Mouse (Mus musculus) urinary bladder, postnatal 14 days (tissue): ENCODE data around the gene Uvssa.

Experiments used
- DNase-seq: peaks from one replicate; pipeline ENCODE4 v3.0.0; 2021; ENCODE audit warnings: low spot score

The Uvssa gene

DNA sequence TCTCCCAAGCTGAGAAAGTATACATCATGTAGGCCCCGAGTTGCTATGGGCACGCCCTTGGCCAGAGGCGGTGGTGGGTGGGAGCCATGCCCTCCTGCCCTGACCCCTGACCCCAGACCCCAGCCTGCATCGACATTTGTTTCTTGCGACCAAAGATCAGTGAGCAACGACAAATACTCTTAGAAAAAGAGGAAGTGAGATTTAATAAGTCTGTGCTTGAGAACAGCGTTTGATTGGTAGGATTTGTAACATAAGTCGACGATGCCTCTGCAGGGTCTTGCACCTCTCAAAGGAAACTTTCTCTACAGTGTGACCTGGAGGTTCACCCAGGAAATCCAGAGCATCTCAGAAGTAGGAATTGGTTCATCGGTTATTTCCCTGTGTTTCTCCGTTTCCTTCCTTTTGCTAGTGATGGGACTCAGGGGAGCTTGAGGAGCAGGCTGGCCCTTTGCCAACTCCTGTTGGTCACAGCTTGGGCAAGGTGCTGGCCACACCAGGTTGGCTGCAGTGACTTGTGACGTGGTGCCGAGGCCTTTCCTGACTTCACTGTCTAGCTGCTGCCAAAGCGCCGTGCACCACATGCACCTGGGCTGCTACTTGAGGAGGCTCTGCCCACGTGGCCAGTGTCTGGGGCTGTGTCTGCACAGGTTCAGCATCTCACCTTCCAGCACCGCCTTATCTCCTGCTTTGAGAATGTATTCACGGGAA is 5.9 kb upstream of the Uvssa start:
- DNase-seq = no peak

DNA sequence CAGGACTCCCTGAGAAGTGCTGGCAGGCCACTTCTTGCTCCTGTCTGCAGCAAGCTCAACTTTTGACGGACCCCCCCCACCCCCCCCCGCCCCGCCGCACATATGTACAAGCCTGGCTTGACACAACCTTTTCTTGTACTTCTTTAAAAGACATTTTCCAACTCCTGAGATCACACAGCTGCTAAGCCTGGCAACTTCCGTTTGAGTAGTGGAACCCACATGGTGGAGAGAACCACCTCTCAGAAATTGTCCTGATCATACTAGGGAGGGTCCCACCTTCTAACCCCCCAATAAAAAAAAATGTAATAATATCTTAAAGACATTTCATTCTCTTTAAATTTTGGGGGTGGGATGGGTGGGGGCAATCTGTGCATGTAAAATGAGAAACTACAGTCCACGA is 1.2 kb upstream of the Uvssa start:
- no peak for DNase-seq

DNA sequence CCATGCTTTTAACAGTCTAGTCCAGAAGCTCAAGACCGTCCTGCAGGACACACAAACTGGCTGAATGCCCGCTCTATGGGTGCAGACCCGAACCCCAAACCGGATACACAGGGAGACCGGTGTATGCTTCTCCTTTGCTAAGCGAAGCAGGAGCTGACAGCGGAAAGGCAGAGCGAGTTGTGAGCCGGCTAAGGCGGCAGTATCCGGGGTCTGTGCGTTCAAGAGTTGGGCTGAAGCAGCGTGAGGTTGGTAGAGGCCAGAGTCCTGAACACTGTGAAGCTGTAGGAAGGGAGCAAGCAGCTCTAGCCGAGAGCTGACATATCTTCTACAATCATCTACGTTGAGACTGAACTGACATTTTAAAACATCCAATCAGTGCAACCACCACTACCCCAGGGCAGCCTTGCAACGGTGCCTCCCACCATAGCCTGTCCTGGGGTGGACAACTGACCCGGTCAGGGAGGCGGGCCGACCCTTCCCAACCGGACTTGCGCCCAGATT is 498 bp upstream of the Uvssa start:
- peak; percentile 28 for DNase-seq

DNA sequence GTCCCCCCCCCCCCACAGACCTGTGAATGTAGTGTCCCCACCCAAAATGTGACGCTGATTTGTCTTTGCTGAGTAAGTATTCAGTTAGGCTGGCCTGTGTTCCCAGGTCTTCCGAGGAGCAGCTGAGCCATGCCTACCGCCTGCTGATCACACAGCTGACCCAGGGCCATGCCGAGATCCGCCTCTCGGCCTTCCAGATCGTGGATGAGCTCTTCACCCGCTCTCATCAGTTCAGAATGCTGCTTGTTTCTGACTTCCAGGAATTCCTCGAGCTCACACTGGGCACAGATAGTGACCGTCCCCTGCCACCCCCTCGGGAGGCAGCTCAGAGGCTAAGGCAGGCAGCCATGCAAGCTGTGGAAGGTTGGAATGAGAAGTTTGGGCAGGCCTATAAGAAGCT is 9.2 kb downstream of the Uvssa start:
- no peak for DNase-seq

DNA sequence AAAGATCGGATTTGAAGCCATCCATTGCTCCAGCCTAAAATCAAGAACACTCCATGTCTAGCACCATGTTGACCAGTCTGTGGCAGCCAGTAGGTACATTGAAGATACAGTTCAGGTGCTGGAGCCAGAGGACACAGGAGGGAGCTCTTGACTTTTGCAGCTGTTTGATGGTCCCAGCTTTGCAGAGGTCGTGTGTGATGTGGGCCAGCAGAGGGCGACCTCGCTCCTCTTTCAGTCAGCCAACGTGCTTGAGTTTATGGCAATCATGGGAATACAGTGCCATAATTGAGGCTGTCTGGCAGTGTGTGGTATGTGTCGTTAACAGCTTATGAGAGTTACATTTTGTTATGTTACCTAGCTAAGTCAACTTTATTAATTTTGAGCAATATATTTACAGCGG is 15.5 kb downstream of the Uvssa start:
- peak; percentile 70 for DNase-seq

DNA sequence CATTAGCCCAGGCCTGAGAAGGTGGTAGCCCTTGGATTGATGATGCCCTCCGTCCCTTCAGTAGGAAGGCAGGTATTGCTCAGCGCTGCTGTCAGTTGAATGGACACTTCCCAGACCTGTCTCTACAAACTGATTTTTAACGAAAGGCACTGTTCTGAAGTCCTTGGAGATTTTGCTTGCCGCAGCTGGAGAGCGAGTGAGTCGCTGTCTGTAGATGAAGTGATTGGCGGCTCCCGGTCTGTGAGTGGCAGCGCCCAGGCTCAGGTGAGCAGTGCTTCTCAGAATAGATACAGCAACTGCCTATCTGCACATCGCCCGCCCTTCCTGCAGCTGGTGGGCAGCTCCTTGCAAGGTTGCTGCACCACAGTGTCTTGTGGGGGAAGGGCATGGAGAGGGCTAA is 17.3 kb downstream of the Uvssa start:
- no peak for DNase-seq

DNA sequence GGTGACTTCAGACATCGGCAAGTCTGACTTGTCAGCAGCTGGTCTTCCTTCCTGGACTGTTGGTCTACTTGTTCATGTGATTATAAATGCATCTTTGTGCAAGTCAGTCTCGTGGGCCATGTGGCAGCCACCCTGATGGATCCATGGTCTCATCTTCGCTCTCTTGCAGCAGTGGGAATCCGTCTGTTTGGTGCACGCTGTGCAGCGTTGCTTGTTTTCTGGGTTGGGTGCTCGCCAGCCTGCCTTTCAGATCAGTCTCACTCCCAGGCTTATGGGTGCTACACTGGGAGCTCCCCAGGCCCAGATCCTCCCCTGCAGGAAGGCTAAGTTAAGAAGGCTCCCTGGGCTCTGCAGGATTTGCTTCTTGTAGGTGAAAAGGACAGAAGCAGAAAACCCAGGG is 18.5 kb downstream of the Uvssa start:
- no peak for DNase-seq

DNA sequence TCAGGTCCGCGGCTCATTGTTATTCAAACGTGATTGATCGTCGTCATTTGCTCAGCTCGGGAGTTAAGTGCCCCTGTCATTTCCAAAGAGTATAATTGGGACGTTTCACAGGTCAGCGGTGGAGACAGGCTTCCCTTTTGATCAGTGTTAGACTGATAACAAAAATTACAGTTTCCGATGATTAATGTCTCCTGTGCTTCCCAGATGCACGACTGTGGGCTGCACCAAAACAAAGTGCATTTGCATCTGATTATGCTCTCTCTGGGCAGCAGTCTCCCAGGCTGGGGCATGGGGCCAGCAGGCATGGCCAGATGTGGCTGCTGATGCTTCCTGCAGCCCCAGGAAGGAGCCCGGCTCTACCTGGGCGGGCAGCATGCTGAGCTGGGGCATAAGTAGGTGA is 22.5 kb downstream of the Uvssa start:
- DNase-seq = no peak

DNA sequence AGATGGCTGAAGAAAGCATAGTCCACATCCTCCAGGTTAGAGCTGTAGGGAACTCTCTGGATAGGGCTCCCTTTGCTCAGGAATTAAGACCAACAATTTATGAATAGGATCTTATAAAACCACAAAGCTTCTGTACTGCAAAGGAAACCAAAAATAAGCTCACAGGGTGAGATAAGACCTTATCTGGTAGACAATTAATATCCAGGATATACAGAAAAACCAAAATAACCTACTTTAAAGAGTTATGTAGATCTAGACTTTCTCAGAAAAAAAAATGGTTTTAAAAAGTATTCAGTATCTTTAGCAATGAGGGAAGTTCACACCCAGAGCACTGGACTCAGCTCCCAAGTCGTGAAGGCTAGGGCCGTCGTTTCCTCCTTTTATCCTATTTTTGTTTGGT is 42.0 kb downstream of the Uvssa start:
- no peak for DNase-seq

DNA sequence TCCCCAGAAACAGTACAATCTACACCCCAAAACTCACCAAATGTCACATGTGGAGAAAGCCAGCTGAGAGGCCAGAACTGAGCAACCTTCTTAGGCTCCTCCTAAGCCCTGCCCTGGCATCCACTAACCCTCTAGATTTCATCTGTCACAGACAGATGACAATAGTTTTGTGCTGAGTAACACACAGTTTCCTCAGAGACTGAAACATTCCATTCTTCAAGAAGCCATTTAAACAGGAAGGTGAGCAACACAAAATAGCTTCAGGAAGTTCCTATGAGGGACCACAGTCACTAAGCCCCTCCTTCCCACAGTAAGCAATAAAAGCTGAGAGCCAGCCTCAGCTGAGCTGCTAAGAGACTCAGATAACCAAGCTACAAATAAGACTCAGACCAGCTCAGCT is 49.1 kb downstream of the Uvssa start:
- DNase-seq = no peak

DNA sequence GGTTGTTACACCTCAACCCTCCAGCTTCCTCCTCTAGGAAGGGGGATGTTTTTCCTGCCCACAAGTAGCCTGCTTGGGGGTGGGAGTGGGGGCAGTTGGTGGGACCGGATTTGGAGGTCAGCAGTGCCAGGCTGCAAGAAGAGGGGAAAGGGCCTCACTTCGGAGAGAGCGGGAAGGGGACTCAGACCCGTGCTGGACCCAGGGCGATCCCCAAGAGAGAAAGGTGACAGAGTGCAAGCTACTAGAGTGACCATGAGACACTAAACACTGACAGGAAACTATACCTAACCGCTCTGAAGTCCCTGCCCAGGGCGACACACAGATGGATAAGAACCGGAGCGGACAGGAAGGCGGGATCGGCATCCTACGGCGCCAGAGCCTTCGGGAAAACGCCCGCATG is 51.8 kb downstream of the Uvssa start:
- DNase-seq = no peak

DNA sequence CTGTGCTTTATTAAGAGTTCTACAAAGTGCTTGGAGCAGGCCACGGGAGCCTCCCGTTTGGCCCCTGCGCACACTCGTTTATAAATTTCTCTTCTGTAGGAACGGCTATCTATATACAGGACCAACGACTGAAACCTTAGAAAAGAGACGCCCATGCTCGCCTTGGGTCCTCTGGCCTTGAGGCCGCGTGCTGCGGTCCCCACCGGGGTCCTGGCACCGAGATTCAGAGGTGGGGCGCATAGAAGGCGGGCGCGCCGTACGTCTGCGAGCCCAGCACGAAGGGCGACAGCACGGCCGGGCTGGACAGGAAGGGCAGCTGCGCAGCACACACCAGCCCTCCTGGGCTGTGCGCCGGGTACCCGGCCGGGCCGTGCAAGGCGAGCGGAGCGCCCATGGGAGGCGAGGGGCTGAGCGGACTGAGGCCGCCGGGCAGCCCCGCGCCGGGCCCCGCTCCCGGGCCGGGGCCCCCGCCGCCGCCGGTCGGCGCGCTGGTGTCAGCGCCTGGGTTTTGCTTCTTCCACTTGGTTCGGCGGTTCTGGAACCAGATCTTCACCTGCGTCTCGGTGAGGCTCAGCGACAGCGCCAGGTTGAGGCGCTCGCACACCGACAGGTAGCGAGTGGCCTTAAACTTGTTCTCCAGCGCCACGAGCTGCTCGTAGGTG is 52.3 kb downstream of the Uvssa start:
- DNase-seq = no peak

DNA sequence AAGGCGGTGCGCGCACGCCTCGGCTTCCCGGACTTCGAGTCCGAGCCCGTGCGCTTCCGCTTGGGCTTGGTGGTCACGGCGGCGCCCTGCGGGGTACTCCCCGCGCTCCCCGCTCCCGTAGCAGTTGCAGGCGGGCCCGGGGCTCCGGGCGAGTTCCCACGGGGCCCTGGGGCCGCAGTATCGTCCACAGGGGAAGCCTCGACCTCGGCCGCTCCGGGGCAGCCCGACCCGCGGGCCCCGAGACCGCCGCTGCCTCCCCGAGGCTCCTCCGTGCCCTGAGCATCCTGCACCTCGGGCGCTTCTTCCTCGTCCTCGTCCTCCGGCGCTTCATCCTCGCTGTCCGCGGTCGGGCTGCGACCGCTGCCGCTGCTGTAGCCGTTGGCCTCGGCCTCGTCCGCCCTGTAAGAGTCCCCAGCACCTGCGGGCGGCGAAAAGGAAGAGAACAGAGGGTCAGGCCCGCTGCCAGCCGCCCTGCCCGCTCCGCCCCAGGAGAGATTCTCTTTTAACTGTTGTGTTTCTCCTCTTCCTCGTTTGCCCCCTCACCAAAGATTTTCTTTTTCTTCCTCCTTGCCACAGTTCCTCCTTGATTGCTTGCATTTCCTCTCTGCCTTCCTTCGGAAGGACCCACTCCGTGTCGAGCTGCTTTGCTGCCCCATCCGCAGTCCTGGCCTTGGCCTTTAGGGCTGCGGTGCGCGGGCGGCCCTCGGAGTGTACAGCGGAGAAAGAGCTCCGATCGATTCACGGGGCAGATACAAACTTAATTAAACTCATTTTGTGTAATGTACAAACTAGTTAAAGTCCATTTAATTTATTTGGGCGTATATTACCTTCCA is 53.0 kb downstream of the Uvssa start:
- no peak for DNase-seq

DNA sequence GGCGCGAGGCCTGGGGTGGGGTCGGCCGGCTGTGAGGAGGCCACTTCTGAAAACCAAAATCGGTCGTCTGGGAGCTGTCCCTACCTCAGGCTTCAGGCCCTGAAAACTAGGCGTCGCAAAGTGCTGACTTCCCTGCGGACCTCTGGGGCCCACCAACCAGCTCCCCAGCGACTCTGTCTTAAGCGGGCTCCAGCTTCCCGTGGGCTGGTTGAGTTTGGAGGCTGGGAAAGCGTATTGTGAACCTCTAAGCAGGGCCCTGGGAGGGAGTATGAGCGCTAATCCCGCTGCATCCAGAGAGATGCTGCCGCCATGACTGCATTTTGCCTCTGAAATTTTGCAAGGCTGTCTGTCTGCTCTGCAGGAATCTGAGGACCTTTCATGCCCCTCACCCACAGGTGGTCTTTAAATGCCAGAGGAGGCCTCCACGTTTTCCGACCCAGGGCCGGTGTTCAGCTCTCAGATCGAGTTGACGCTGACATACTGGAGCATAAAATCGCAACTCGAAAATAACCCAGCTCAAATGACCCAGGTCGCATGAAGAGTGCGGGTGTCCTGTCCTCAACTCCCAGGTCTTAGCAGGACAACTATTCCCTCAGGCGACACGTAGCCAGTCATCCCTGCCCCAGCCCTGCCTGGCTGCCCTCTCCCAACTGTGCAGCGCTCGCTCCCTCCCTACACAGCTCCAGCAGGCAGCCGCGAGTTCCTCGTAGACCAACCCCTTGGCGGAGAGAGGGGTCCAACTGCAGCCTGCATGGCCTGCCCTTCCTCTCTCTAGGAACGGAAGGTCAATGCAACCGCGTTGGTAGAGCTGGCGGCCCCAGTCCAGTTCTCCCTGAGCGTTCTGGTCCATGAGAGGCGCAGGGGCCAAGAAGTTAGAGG is 53.9 kb downstream of the Uvssa start:
- no peak for DNase-seq

DNA sequence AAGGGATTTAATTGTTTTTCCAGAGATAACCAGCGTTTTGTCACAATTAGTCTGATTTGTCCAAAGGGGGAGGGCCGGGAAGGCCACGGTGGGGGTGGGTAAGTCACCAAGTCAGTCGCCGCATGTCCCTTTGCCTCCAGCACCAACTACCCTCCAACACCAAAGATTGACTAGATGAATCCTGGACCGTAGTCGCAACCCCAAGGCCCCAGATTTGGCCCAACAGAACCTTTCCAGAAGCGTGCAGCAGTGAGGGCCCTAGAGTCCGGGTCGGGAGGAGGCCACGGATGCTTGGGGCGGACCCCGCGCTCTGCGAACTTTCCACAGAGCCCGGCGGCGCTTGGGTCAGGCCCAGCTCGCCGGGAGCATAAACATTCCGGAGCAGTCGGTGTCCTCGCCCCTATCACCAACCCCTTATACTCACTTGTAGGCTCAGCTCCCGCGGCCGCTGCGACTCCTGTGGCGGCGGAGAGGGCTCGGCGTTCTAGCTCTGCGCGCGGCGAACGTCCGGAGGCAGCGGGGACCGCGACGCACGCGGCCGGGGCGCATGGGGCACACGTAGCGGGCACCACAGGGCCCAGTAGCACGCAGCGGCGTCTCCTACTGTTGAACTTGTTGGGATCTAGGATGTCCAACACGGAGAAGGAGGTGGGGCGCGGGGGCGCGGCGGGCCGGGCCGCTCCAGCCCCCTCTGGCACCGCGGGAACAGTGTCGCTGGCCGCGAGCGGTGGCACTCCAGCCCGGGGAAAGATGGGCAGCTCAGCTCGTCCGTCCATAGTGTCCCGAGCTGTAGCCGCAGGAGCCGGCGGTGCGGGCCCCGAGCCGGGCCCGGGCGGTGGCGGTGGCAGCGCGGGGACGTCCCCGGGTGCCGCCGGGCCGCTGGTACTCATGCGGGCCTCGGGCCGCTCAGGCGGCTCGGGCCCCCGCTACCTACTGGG is 55.1 kb downstream of the Uvssa start, which contains the start of gene Nkx1-1:
Gene Nkx1-1 (minus strand): TSS at position 776 of the 938 bp plus-strand sequence.
- no peak for DNase-seq

DNA sequence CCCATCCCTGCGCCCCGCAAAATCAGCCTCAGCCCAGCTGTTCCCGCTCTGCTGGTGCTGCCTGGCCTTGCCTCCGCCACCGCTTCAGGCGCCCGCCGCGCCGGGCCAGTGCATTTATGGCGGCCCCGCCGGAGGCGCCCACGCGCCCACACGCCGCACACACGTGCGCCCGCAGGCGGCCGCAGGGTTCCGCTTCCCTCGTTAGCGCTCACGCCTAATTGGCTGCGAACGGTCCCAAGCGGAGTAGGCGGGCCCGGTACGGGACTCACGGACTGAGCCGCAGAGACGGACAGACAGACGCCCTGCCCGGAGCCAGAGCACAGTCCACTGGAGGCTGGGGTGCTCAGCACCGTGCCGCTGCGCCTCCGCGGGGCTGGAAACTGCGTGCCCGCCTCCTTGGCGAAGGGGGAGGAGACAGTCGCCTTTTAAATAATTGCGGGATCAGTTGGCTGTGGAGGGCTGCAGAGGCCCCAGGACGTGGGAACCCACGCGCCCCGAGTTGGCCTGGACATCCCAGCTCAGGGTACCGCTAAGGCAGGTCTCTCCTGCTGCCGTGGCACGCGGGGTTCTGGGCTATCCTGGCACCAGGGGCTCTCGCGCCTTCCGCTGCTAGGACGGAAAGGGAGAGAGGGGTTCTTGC is 55.9 kb downstream of the Uvssa start:
- DNase-seq = no peak

DNA sequence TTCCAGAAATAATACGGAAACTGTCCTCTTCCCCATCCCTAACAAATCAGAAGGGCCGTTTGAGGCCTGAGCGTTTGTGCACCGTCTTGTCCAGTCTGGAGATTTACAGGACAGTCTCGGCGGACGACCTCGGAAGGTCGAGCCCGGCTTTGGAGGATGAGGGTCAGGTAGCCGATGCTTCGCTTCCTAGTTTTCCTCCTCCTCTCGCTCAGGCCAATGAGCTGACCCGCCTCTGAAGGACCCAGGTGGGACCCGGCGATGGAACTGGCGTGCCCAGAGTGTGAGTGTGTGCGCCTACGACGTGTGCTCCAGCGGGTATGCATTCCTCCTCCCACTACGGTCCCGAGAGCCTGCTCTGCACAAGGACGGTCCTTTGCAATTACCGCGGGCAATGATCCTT is 56.8 kb downstream of the Uvssa start:
- DNase-seq = no peak

DNA sequence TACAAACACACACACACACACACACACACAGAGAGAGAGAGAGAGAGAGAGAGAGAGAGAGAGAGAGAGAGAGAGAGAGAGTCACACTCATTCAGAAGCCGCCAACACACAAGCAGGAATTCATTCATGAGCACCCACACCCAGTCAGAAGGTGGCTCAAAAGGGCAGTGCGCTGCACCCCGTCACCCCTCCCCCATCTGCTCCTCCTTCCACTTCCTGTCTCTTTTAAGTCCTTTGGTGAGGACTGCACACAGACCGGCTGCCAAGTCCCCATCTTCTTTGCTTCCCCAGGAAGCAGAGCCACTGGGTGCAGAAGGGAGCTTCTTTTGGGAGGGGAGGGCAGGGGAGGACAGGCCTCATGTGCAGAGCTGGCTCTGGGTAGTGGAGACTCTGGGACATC is 57.6 kb downstream of the Uvssa start:
- DNase-seq = no peak

DNA sequence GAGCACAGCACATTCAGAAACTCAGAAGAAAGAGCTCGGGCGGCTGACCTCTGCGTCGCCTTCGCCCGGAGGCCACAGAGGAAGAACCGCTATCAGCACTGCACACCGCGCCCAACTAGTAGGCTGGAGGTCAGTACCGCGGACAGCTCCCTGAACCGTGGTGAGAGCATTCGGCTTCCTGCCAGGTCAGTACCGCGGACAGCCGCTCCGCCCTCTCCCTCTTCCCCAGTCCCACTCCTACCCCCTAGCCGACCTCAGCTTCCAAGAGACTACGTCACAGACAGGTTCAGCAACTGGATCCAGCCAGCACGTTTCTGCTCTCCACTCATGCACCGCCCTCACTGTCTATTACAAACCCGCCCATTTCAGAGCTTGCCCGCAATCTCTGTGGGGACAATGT is 59.9 kb downstream of the Uvssa start:
- peak; percentile 94 for DNase-seq
